12 mouse cellular contexts compared by ENCODE assay signal in genomic region chr15:31413662-31414061, GRCm38 (mm10). TPM values are rescaled to one million over a fixed set of nuclear protein-coding genes. Genes with fewer than 3 reads are reported as not detected.
"Had no signal": no experiment of that assay in that cellular context is flagged by ENCODE, and none has a peak within 500 bp of the region (broad histone marks: within the 10 kb centered on the region; RNA-seq: fewer than 3 reads in every experiment).

No protein-coding gene starts in this region.

- H3K9ac ChIP-seq: kidney, embryonic 15.5 days; liver, embryonic 13.5 days had no signal

- H3K27me3 ChIP-seq: kidney, embryonic 15.5 days; liver, embryonic 13.5 days had no signal

- H3K36me3 ChIP-seq: kidney, embryonic 15.5 days; liver, embryonic 13.5 days had no signal

- H3K4me3 ChIP-seq: kidney, embryonic 15.5 days; left cerebral cortex, adult 2 months; liver, embryonic 13.5 days had no signal

- H3K9me3 ChIP-seq: kidney, embryonic 15.5 days; liver, embryonic 13.5 days had no signal

- H3K27ac ChIP-seq: left cerebral cortex, adult 2 months; liver, embryonic 13.5 days; stomach, postnatal 0 days had no signal

- DNase-seq: layer of hippocampus, postnatal 36 days; liver, embryonic 13.5 days; midbrain, embryonic 14.5 days; right cerebral cortex, postnatal 14 days; right cerebral cortex, postnatal 4 days; thymus, adult 2 months; thymus, postnatal 14 days; thymus, postnatal 4 days had no signal

RNA-seq across cellular contexts. Expression of gene Ropn1l, which starts 39.9 kb away (rescaled TPM):
- total RNA-seq: megakaryocyte-erythroid progenitor cell, adult 5-6 weeks had no signal
